Mouse (Mus musculus) testis, adult 2 months (tissue): ENCODE measurements around the gene Rad51c.

ENCODE experiments used
- CTCF ChIP-seq: fragments of 200-500 bp; IDR thresholded peaks from 2 replicates; pipeline ENCODE4 v1.5.1; 2012; ENCODE audit warnings: low read depth, mild to moderate bottlenecking, inconsistent platforms, low read length, moderate library complexity; ENCODE audit not compliant: control insufficient read depth, insufficient read depth, insufficient replicate concordance
- POLR2A ChIP-seq: fragments of 200-500 bp; IDR thresholded peaks from 2 replicates; pipeline ENCODE4 v1.6.1; 2012; ENCODE audit warnings: low read depth, mild to moderate bottlenecking, inconsistent platforms, low read length, moderate library complexity; ENCODE audit not compliant: control insufficient read depth

- TF ChIP-seq CTCF (no peak), POLR2A (no peak)
Observed at GRCm38 (mm10) chr11:87426121-87426449, 21.3 kb upstream of the Rad51c start.
